Comparison of ENCODE assay signal across 17 mouse cellular contexts in genomic region chr6:136805409-136805775, GRCm38 (mm10). TPM values are rescaled to one million over a fixed set of nuclear protein-coding genes. Genes with fewer than 3 reads are reported as not detected.
DNase-seq lines count a peak whose midpoint lies in the region; ATAC-seq and TF ChIP-seq lines count a peak whose summit lies in the region.
"Had no signal": no experiment of that assay in that cellular context is flagged by ENCODE, and none has a peak within 500 bp of the region (broad histone marks: within the 10 kb centered on the region; RNA-seq: fewer than 3 reads in every experiment).

No protein-coding gene starts in this region.

- no peaks in the 10 kb centered on the region for H3K27me3 ChIP-seq in hindbrain, embryonic 14.5 days (ENCODE audit: control insufficient read depth, insufficient read depth, low read length)
- no peaks in the 10 kb centered on the region for H3K27me3 ChIP-seq in hindbrain, embryonic 12.5 days
- H3K27me3 ChIP-seq in megakaryocyte, embryonic 14.5 days (replicated peaks), result no peaks in the 10 kb centered on the region
- H3K27me3 ChIP-seq in embryonic facial prominence, embryonic 15.5 days, result no peaks in the 10 kb centered on the region
- H3K27me3 ChIP-seq in liver, postnatal 0 days (ENCODE audit: insufficient read depth, low read length), result no peaks in the 10 kb centered on the region
- H3K27me3 ChIP-seq: hindbrain, embryonic 13.5 days; neural tube, embryonic 15.5 days had no signal

- no peak for TF ChIP-seq EP300 in liver, postnatal 0 days (IDR thresholded peaks at IDR 0.05; ENCODE audit: low read depth)

- H3K4me2 ChIP-seq in hindbrain, embryonic 14.5 days (replicated peaks), result 0 out of 2 replicates have a peak overlapping the region, but pooled peaks have one; percentile 72
- H3K4me2 ChIP-seq in hindbrain, embryonic 12.5 days (replicated peaks), result no peak overlapping the region
- no peak overlapping the region for H3K4me2 ChIP-seq in embryonic facial prominence, embryonic 15.5 days (replicated peaks)
- H3K4me2 ChIP-seq in liver, postnatal 0 days (ENCODE audit: low read depth, low read length), result peak overlapping the region; percentile 87

- 93% methylated on average over 1 of the region's 1 CpGs for WGBS in hindbrain, embryonic 14.5 days
- 78% methylated on average over 1 of the region's 1 CpGs for WGBS in hindbrain, embryonic 12.5 days
- WGBS in embryonic facial prominence, embryonic 15.5 days, result 74% methylated on average over 1 of the region's 1 CpGs
- WGBS in liver, postnatal 0 days (ENCODE audit: insufficient replicate concordance), result 71% methylated on average over 1 of the region's 1 CpGs

- TF ChIP-seq CTCF in liver, postnatal 0 days (IDR thresholded peaks at IDR 0.05; ENCODE audit: low read depth), result no peak

- no peak overlapping the region for H3K9ac ChIP-seq in hindbrain, embryonic 14.5 days
- no peak overlapping the region for H3K9ac ChIP-seq in hindbrain, embryonic 12.5 days
- H3K9ac ChIP-seq in embryonic facial prominence, embryonic 15.5 days, result no peak overlapping the region
- no peak overlapping the region; the same call in none of the 2 replicates for H3K9ac ChIP-seq in liver, postnatal 0 days (replicated peaks)

- H3K9me3 ChIP-seq in hindbrain, embryonic 14.5 days (ENCODE audit: control insufficient read depth, low read length), result no peaks in the 10 kb centered on the region
- H3K9me3 ChIP-seq in hindbrain, embryonic 12.5 days (replicated peaks), result no peaks in the 10 kb centered on the region
- H3K9me3 ChIP-seq in megakaryocyte, embryonic 14.5 days, result no peaks in the 10 kb centered on the region
- H3K9me3 ChIP-seq in embryonic facial prominence, embryonic 15.5 days (replicated peaks), result no peaks in the 10 kb centered on the region
- H3K9me3 ChIP-seq in liver, postnatal 0 days (ENCODE audit: low read length), result no peaks in the 10 kb centered on the region
- H3K9me3 ChIP-seq: hindbrain, embryonic 13.5 days; neural tube, embryonic 15.5 days had no signal

- H3K36me3 ChIP-seq in hindbrain, embryonic 14.5 days (replicated peaks; ENCODE audit: control insufficient read depth, insufficient read depth), result no peaks in the 10 kb centered on the region
- no peaks in the 10 kb centered on the region for H3K36me3 ChIP-seq in hindbrain, embryonic 12.5 days
- peaks cover 9% of the 10 kb centered on the region for H3K36me3 ChIP-seq in megakaryocyte, embryonic 14.5 days (replicated peaks; ENCODE audit: low read length)
- H3K36me3 ChIP-seq in embryonic facial prominence, embryonic 15.5 days, result no peaks in the 10 kb centered on the region
- H3K36me3 ChIP-seq in liver, postnatal 0 days (replicated peaks; ENCODE audit: insufficient read depth, low read length), result peaks cover under 1% of the 10 kb centered on the region; the same call in 1 of the 2 replicates
- H3K36me3 ChIP-seq: hindbrain, embryonic 13.5 days; neural tube, embryonic 15.5 days had no signal

- DNase-seq in hindbrain, embryonic 14.5 days (ENCODE audit: low spot score), result no peak
- no peak for DNase-seq in liver, postnatal 0 days
- no peak for DNase-seq in frontal cortex, postnatal 36 days (ENCODE audit: low spot score in 2 of 2)
- DNase-seq in frontal cortex, adult 2 months (ENCODE audit: extremely low spot score in 1 of 2, low spot score in 1 of 2), result no peak
- DNase-seq: adrenal gland, adult 2 months; layer of hippocampus, postnatal 36 days; lung, adult 18-20 months; right cerebral cortex, adult 18-20 months; thymus, adult 18-20 months had no signal

- peaks cover 28% of the 10 kb centered on the region for H3K4me1 ChIP-seq in hindbrain, embryonic 14.5 days (replicated peaks; ENCODE audit: control insufficient read depth, insufficient read depth, low read length)
- peaks cover 29% of the 10 kb centered on the region for H3K4me1 ChIP-seq in hindbrain, embryonic 12.5 days
- H3K4me1 ChIP-seq in megakaryocyte, embryonic 14.5 days, result peaks cover 50% of the 10 kb centered on the region
- peaks cover 35% of the 10 kb centered on the region for H3K4me1 ChIP-seq in embryonic facial prominence, embryonic 15.5 days
- peaks cover 31% of the 10 kb centered on the region for H3K4me1 ChIP-seq in liver, postnatal 0 days (ENCODE audit: insufficient read depth)

- ATAC-seq in hindbrain, embryonic 14.5 days (ENCODE audit: low FRiP score), result no peak
- ATAC-seq in hindbrain, embryonic 12.5 days (ENCODE audit: low FRiP score), result no peak
- ATAC-seq in megakaryocyte, adult 5-6 weeks (ENCODE audit: poor library complexity, severe bottlenecking), result no peak
- no peak for ATAC-seq in embryonic facial prominence, embryonic 15.5 days (ENCODE audit: insufficient number of reproducible peaks, low FRiP score, low TSS enrichment, low read depth)
- no peak for ATAC-seq in liver, postnatal 0 days
- ATAC-seq: midbrain, embryonic 16.5 days had no signal

- no peak overlapping the region for H3K27ac ChIP-seq in hindbrain, embryonic 14.5 days
- H3K27ac ChIP-seq in hindbrain, embryonic 12.5 days, result no peak overlapping the region
- peak overlapping the region; percentile 100 for H3K27ac ChIP-seq in embryonic facial prominence, embryonic 15.5 days (replicated peaks)
- peak overlapping the region; percentile 100 for H3K27ac ChIP-seq in liver, postnatal 0 days (ENCODE audit: low read depth)

- H3K4me3 ChIP-seq in hindbrain, embryonic 14.5 days (replicated peaks; ENCODE audit: low read length), result no peak overlapping the region
- H3K4me3 ChIP-seq in hindbrain, embryonic 12.5 days, result no peak overlapping the region
- peak overlapping the region; percentile 85 for H3K4me3 ChIP-seq in megakaryocyte, embryonic 14.5 days (replicated peaks)
- no peak overlapping the region for H3K4me3 ChIP-seq in embryonic facial prominence, embryonic 15.5 days (replicated peaks)
- H3K4me3 ChIP-seq in liver, postnatal 0 days (ENCODE audit: low read depth, low read length), result peak overlapping the region; percentile 77; the same call in 1 of the 2 replicates

RNA-seq across cellular contexts. Expression of gene Hist4h4, which starts 1.2 kb away (rescaled TPM):
- 0.43 and 0.78 TPM in 2 replicates for polyA plus RNA-seq in hindbrain, embryonic 14.5 days (2014; fragmentation: Nextera tagmentation; extraction: Ambion mirVana)
- 0.51 and 0.72 TPM in 2 replicates for polyA plus RNA-seq in hindbrain, embryonic 12.5 days (2016; fragmentation: Nextera tagmentation; extraction: Ambion mirVana)
- polyA plus RNA-seq in megakaryocyte, embryonic 14.5 days (2012; ENCODE audit: insufficient read depth, low replicate concordance), result 3.5 and 6.7 TPM in 2 replicates
- total RNA-seq in megakaryocyte, adult 5-6 weeks (2015), result 17.5 and 18.6 TPM in 2 replicates
- 27.1 and 30.5 TPM in 2 replicates for total RNA-seq in megakaryocyte, adult 5-6 weeks (2017)
- 0.53 and 0.69 TPM in 2 replicates for polyA plus RNA-seq in embryonic facial prominence, embryonic 15.5 days (2015; fragmentation: Nextera tagmentation; extraction: Ambion mirVana)
- 1.1 and 1.4 TPM in 2 replicates for polyA plus RNA-seq in liver, postnatal 0 days (2015; fragmentation: Nextera tagmentation; extraction: Ambion mirVana)
- 0.56 and 0.80 TPM in 2 replicates for polyA plus RNA-seq in frontal cortex, adult 2 months (2012; rRNA removed)

RNA-seq across cellular contexts. Expression of gene H2afj, which starts 2.7 kb away (rescaled TPM):
- polyA plus RNA-seq in hindbrain, embryonic 14.5 days (2014; fragmentation: Nextera tagmentation; extraction: Ambion mirVana), result 93.6 and 112 TPM in 2 replicates
- polyA plus RNA-seq in hindbrain, embryonic 12.5 days (2016; fragmentation: Nextera tagmentation; extraction: Ambion mirVana), result 115 and 121 TPM in 2 replicates
- 439 and 1,079 TPM in 2 replicates for polyA plus RNA-seq in megakaryocyte, embryonic 14.5 days (2012; ENCODE audit: insufficient read depth, low replicate concordance)
- total RNA-seq in megakaryocyte, adult 5-6 weeks (2015), result 45.2 and 62.1 TPM in 2 replicates
- total RNA-seq in megakaryocyte, adult 5-6 weeks (2017), result 40.5 and 48.4 TPM in 2 replicates
- 151 and 155 TPM in 2 replicates for polyA plus RNA-seq in embryonic facial prominence, embryonic 15.5 days (2015; fragmentation: Nextera tagmentation; extraction: Ambion mirVana)
- polyA plus RNA-seq in liver, postnatal 0 days (2015; fragmentation: Nextera tagmentation; extraction: Ambion mirVana), result 147 and 152 TPM in 2 replicates
- 103 and 145 TPM in 2 replicates for polyA plus RNA-seq in frontal cortex, adult 2 months (2012; rRNA removed)

RNA-seq across cellular contexts. Expression of gene BC049715, which starts 22.0 kb away (rescaled TPM):
- 1.4 and 2.0 TPM in 2 replicates for polyA plus RNA-seq in hindbrain, embryonic 14.5 days (2014; fragmentation: Nextera tagmentation; extraction: Ambion mirVana)
- polyA plus RNA-seq in hindbrain, embryonic 12.5 days (2016; fragmentation: Nextera tagmentation; extraction: Ambion mirVana), result 1.3 and 2.5 TPM in 2 replicates
- 1.5 and 5.6 TPM in 2 replicates for polyA plus RNA-seq in megakaryocyte, embryonic 14.5 days (2012; ENCODE audit: insufficient read depth, low replicate concordance)
- 0.45 and 1.0 TPM in 2 replicates for total RNA-seq in megakaryocyte, adult 5-6 weeks (2015)
- total RNA-seq in megakaryocyte, adult 5-6 weeks (2017), result 1.1 and 1.3 TPM in 2 replicates
- polyA plus RNA-seq in embryonic facial prominence, embryonic 15.5 days (2015; fragmentation: Nextera tagmentation; extraction: Ambion mirVana), result 1.2 and 3.7 TPM in 2 replicates
- 0.44 and 0.99 TPM in 2 replicates for polyA plus RNA-seq in liver, postnatal 0 days (2015; fragmentation: Nextera tagmentation; extraction: Ambion mirVana)
- 0.59 and 1.3 TPM in 2 replicates for polyA plus RNA-seq in frontal cortex, adult 2 months (2012; rRNA removed)

RNA-seq across cellular contexts. Expression of gene Wbp11, which starts 22.6 kb away (rescaled TPM):
- 74.7 and 77.5 TPM in 2 replicates for polyA plus RNA-seq in hindbrain, embryonic 14.5 days (2014; fragmentation: Nextera tagmentation; extraction: Ambion mirVana)
- 112 and 123 TPM in 2 replicates for polyA plus RNA-seq in hindbrain, embryonic 12.5 days (2016; fragmentation: Nextera tagmentation; extraction: Ambion mirVana)
- 145 and 321 TPM in 2 replicates for polyA plus RNA-seq in megakaryocyte, embryonic 14.5 days (2012; ENCODE audit: insufficient read depth, low replicate concordance)
- 70.9 and 71.0 TPM in 2 replicates for total RNA-seq in megakaryocyte, adult 5-6 weeks (2015)
- 35.1 and 42.6 TPM in 2 replicates for total RNA-seq in megakaryocyte, adult 5-6 weeks (2017)
- 92.0 and 104 TPM in 2 replicates for polyA plus RNA-seq in embryonic facial prominence, embryonic 15.5 days (2015; fragmentation: Nextera tagmentation; extraction: Ambion mirVana)
- 32.8 and 33.8 TPM in 2 replicates for polyA plus RNA-seq in liver, postnatal 0 days (2015; fragmentation: Nextera tagmentation; extraction: Ambion mirVana)
- polyA plus RNA-seq in frontal cortex, adult 2 months (2012; rRNA removed), result 60.8 and 72.5 TPM in 2 replicates

RNA-seq across cellular contexts. Expression of gene Gucy2c, which starts 23.8 kb away (rescaled TPM):
- 0.05 TPM in 2 replicates for polyA plus RNA-seq in hindbrain, embryonic 14.5 days (2014; fragmentation: Nextera tagmentation; extraction: Ambion mirVana)
- 0.05 and 0.10 TPM in 2 replicates for polyA plus RNA-seq in hindbrain, embryonic 12.5 days (2016; fragmentation: Nextera tagmentation; extraction: Ambion mirVana)
- not detected in 2 replicates for polyA plus RNA-seq in megakaryocyte, embryonic 14.5 days (2012; ENCODE audit: insufficient read depth, low replicate concordance)
- total RNA-seq in megakaryocyte, adult 5-6 weeks (2015), result 0.27 TPM in 1 of 2 replicates, not detected in the other
- 0.11 TPM in 1 of 2 replicates, not detected in the other for total RNA-seq in megakaryocyte, adult 5-6 weeks (2017)
- 0.08 and 0.11 TPM in 2 replicates for polyA plus RNA-seq in embryonic facial prominence, embryonic 15.5 days (2015; fragmentation: Nextera tagmentation; extraction: Ambion mirVana)
- 0.57 and 0.99 TPM in 2 replicates for polyA plus RNA-seq in liver, postnatal 0 days (2015; fragmentation: Nextera tagmentation; extraction: Ambion mirVana)
- 0.10 and 0.13 TPM in 2 replicates for polyA plus RNA-seq in frontal cortex, adult 2 months (2012; rRNA removed)
- total RNA-seq: adrenal gland, adult 2 months had no signal
- polyA plus RNA-seq: adrenal gland, adult 2 months; erythroblast, embryonic 14.5 days had no signal

Comparison
In these comparisons a context has a peak if more than half of its experiments do, and no peak if none do; other contexts are left out.
1. H3K4me2 ChIP-seq: peak in hindbrain, embryonic 14.5 days (single experiment) and liver, postnatal 0 days (single experiment); none in hindbrain, embryonic 12.5 days (single experiment) and embryonic facial prominence, embryonic 15.5 days (single experiment).
2. H3K27ac ChIP-seq: peak in embryonic facial prominence, embryonic 15.5 days (single experiment) and liver, postnatal 0 days (single experiment); none in hindbrain, embryonic 14.5 days (single experiment) and hindbrain, embryonic 12.5 days (single experiment).
3. H3K4me3 ChIP-seq: peak in megakaryocyte, embryonic 14.5 days (single experiment) and liver, postnatal 0 days (single experiment); none in hindbrain, embryonic 14.5 days (single experiment), hindbrain, embryonic 12.5 days (single experiment) and embryonic facial prominence, embryonic 15.5 days (single experiment).